Mouse (Mus musculus) embryonic fibroblast, embryonic 13.5 days (primary cell): ENCODE measurements at regions not wholly inside any gene's neighbourhood (a gene's known extent, or its start where the extent isn't known, plus 50 kb on each side); places are given as distances from the start of the nearest gene placed in this dataset.

ENCODE experiments used
- CTCF ChIP-seq: IDR thresholded peaks from 2 replicates; pipeline ENCODE4 v1.5.1; 2011; ENCODE audit warnings: mild to moderate bottlenecking, control low read depth, low read length, moderate library complexity, borderline replicate concordance; ENCODE audit not compliant: insufficient read depth
- POLR2A ChIP-seq: IDR thresholded peaks from 2 replicates; pipeline ENCODE4 v1.6.1; 2011; ENCODE audit warnings: low read depth, mild to moderate bottlenecking, control low read depth, low read length, moderate library complexity

DNA sequence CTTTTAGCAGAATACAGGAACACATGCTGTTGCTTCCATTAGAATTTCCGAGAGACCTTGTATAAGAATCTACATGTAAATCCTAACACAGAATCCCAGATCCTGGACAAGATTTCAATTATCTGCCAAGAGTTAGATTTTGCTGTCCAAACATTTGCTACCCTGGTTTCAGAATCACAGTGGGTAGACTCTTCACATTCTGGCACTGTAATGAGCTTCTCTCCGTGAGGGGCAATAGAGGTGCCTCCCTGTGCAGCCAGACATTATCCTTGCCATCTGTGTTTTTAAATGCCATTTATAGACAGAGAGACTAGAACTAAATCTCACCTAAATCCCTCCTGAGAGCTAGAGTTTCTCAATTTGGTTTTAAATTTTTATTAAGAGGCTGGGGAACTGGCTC lies 84.0 kb downstream of the Pxdc1 start:
- TF ChIP-seq CTCF, result no peak
- no peak for TF ChIP-seq POLR2A
